Mouse (Mus musculus) left cerebral cortex, postnatal 14 days (tissue): Measurements from ENCODE around the gene Espn. TPM values are rescaled to one million over a fixed set of nuclear protein-coding genes. Genes with fewer than 3 reads are reported as not detected.
A peak's percentile ranks its signal among the peaks of the same experiment; 100 is the strongest.

ENCODE experiments used
- DNase-seq, 2 experiments: peaks; one replicate each; pipeline ENCODE4 v3.0.0; 2021 to 2022; ENCODE audit warnings: low spot score in 2 of 2, mixed read lengths in 1 of 2
- intact Hi-C: fragments of 180-260 bp; cut with DNase I; formaldehyde crosslinking; loops from one replicate; pipeline ENCODE4 v1.15.1; 2025
- total RNA-seq, 2 experiments: library from RNA; stranded (reverse); gene quantifications; 2 replicates each; pipeline ENCODE4 v1.2.3; 2021

The Espn gene
- total RNA-seq, 2 experiments from 2014 or later = 0.24 to 0.44 TPM

DNA sequence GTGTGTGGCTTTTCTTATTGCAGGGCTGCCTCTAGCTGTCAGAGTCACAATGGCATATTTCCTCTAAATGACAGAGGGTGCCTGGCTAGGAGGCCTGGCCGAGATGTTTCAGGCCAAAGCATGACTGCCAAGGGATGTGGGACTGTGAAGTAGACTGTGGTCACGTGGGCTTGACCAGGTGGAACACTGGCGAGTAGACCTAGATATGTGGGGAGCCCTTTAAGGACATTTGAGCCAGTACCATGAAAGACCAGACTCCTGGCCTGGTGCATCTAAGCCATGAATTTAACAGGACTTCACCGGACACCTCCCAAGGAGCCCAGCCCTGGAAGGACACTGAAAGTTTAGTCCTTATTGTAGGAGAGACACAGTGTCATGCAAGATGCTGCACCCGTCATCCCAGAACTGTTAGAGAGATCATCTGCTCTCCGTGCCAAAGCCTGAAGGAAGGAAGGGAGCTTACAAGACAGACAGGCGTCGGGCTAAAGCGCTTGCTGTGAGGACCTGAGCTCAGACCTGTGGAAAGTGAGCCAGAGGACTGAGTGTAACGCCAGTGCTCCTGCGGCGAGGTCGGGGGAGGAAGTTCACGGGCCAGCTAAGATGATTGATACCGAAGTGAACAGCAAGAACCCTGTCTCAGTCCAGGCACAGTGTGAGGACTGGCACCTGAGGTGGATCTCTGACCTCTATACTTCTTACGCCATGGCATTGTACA, 27.9 kb upstream of the Espn start:
- intact Hi-C loops = no loop called here
- no peak for DNase-seq

DNA sequence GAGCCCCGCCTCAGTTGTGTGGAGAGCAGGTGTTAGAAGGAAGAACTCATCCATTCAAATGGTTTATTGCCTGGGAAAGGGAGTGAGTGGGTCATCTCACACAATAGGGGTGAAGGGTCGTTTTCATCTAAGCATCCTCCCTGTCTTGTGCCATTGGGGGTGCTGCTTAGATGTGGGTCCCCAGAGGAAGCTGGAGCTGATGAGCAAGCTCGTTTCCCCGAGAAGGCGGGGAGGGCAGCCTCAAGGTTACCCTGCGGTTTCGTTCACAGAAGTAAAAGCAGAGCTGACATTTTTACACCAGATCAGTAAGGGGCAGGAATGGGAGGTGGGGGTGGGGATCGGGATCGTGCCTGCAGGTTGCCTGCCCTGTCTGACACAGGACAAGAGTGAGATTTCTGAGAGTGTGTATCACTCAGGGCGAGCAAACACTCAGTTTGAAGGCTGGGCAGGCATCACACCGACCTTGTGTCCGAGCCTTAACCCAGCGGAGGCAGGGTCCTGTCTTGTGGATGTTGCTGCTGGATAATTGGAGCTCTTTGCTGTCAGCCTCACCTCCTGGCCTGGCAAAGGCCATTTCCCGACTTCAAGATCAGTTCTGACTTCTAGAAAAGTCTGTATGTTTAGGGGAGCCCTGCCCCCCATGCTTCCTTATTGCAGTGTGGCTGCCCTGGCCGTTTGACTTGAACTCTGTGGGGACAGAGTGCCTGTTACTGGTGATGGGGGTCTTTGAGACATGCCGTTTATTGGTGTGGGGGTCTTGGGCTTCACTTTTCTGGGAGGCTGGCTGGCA, 26.9 kb upstream of the Espn start:
- intact Hi-C loops = no loop called here
- DNase-seq = no peak

DNA sequence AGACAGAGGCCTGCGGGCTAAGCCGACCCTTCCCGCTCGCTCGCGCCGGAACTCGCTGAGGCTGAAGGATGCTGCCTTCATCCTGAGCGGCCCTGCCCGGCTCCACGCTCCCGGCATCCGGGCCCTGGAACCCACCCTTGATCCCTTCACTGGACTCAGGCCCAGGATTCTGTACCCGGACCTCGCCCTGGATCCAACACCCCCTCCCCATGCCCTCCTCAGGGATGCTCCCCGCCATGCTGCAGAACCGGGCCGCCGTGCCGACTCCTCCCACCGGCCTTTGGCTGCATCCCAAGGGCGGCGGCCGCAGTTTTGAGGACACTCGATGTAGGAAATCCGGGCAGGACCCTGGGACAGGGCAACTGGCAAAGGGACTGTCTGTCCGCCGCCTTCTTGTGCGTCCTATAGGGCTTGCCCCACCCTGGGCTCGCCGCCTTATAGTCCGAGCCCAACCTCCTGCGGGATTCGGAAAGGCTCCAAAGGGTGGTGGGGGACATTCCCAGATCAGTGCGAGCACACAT, 26.2 kb upstream of the Espn start:
- peak in 1 of 2 experiments; percentile 56 for DNase-seq

GRCm38 (mm10) chr4:152177537-152178343, 25.6 kb upstream of the Espn start, which contains the start of gene Acot7:
Gene Acot7 (plus strand): TSS chr4:152178134.
- DNase-seq = peak; percentile 93
- intact Hi-C loops = loop anchor here (2.0 kb wide), 1 partner anchor 35 kb away; no protein-coding TSS in a partner anchor

More for the DNA sequence above, 26.2 kb upstream of the Espn start:
- intact Hi-C loops = no loop called here

- intact Hi-C loops = loop anchor here (2.0 kb wide), 1 partner anchor 36 kb away; no protein-coding TSS in a partner anchor
- no peak for DNase-seq
Measured at GRCm38 (mm10) chr4:152177174-152177536, 25.0 kb upstream of the Espn start.

DNA sequence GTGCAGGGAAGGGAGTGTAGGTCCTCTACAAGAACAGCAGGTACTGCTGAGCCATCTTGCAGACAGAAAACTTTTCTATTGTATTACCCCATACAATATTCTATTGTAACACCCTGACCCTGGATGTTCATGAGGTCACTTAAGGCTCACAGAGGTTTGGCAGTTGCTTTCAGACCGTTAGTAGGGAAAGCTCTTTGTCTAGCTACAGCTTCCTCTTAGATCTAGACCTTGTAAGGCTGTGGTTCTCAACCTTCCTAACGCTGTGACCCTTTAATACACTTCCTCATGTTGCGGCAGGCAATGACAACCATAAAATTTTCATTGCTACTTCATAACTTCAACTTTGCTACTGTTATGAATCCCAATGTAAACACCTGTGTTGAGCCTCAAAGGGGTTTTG, 24.5 kb upstream of the Espn start:
- intact Hi-C loops = loop anchor here (2.0 kb wide), 1 partner anchor 36 kb away; no protein-coding TSS in a partner anchor
- no peak for DNase-seq

GRCm38 (mm10) chr4:152173956-152174355, 21.8 kb upstream of the Espn start:
- DNase-seq = no peak
- intact Hi-C loops = loop anchor here (2.0 kb wide), 1 partner anchor 111 kb away; no protein-coding TSS in a partner anchor

DNA sequence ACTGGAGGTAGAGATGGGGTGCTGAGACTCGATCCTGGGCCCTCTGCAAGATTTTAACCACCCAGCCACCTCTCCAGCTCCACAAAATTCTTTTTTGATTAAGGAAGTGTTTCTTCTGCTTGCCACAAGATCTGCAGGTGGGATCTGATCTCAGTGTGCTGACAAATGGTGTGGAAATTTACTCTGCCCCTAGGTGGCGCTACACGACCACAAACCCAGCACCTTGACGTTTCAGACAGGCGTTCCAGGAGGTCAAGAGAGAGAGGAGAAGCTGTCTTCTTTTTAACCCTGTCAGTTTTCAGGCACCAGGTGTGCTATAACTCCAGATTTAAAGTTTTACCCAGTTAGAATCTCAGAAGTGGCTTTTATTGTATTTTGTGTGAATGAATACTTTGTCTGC, 20.9 kb upstream of the Espn start:
- intact Hi-C loops = loop anchor here (2.0 kb wide), 1 partner anchor 112 kb away; no protein-coding TSS in a partner anchor
- peak; percentile 85 to 90 for DNase-seq

DNA sequence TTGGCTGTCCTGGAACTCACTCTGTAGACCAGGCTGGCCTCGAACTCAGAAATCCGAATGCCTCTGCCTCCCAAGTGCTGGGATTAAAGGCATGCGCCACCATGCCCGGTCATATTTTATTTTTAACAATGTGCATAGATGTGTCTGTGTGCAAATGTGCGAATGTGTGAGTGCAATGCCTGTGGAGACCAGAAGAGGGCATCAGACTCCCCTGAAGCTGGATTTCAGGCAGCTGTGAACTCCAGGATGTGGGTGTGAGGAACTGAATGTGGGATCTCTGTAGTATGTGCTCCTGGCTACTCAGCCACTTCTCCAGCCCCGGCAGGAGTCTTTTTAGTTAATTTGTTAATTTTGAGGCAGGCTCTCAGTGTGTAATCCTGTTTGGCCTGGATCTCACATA, 19.4 kb upstream of the Espn start:
- no peak for DNase-seq
- intact Hi-C loops = no loop called here

GRCm38 (mm10) chr4:152170286-152170685, 18.1 kb upstream of the Espn start:
- no peak for DNase-seq
- intact Hi-C loops = no loop called here

DNA sequence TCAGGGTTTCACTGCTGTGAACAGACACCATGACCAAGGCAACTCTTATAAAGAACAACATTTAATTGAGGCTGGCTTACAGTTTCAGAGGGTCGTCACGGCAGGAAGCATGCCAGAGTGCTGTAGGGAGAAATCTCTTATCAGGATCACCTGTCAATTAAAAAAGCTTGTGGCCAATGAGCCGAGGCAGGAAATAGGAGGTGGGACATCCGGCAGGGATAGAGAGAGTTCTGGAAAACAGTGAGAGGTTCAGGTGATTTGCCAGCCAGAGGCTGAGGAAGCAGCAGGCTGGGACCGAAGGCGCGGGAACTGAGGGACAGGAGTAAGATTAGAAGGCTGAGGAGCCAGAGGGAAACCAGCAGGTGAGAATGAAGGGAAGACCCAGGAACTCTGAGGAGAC, 16.9 kb upstream of the Espn start:
- intact Hi-C loops = loop anchor here (5.0 kb wide), 1 partner anchor 263 kb away; no protein-coding TSS in a partner anchor

GRCm38 (mm10) chr4:152168052-152168451, 15.9 kb upstream of the Espn start:
- intact Hi-C loops = loop anchor here (5.0 kb wide), 1 partner anchor 264 kb away; no protein-coding TSS in a partner anchor
- no peak for DNase-seq

More for the DNA sequence above, 16.9 kb upstream of the Espn start:
- no peak for DNase-seq

GRCm38 (mm10) chr4:152165036-152165931, 13.1 kb upstream of the Espn start:
- intact Hi-C loops = loop anchor here (5.0 kb wide), 1 partner anchor 267 kb away; no protein-coding TSS in a partner anchor
- peak in 1 of 2 experiments; percentile 65 for DNase-seq

GRCm38 (mm10) chr4:152162748-152163147, 10.6 kb upstream of the Espn start:
- intact Hi-C loops = no loop called here
- no peak for DNase-seq

- intact Hi-C loops = no loop called here
- DNase-seq = no peak
Measured at GRCm38 (mm10) chr4:152161601-152162000, 9.4 kb upstream of the Espn start.

GRCm38 (mm10) chr4:152160748-152161147, 8.6 kb upstream of the Espn start:
- intact Hi-C loops = no loop called here

GRCm38 (mm10) chr4:152159285-152159678, 7.1 kb upstream of the Espn start:
- intact Hi-C loops = no loop called here

More at GRCm38 (mm10) chr4:152160748-152161147, 8.6 kb upstream of the Espn start:
- DNase-seq = no peak

DNA sequence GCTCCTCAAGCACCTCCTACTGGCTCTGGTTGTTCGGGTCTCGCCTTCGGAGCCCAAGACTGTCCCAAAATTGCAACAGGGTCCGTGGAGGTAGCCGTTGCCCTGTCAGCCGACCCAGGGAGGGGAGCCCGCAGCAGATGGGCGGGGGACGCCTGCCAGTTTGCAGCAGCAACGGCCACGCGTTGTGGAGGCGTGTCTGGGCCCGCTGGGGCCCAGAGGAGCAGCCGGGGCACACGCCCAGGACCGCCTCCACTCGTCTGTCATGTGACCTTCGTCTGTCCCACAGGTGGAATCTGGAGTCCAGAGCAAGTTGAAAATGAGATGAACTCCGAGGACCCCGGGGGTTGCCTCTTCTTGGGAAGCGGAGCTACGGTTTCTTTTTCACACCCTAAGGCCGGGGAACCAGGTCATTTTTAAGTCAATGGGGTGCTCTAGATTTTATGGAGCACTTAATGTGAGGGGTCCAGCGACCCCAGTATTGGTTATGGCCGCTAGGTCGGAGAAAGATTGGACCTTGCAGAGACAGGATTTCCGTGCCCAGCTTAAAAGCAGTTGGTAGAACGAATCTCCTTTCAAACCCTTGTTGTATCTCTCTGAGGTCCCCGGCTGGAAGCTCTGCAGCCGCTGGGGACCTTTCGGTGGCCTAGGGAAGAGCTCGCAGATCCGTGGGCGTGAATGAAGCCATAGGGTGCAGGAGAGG, 6.6 kb upstream of the Espn start, which contains the start of gene Hes2:
TSS of gene Hes2 (plus strand) at position 283 of the 700 bp plus-strand sequence.
- no peak for DNase-seq
- intact Hi-C loops = no loop called here

More at GRCm38 (mm10) chr4:152159285-152159678, 7.1 kb upstream of the Espn start:
- no peak for DNase-seq
